In the genomic region with DNA sequence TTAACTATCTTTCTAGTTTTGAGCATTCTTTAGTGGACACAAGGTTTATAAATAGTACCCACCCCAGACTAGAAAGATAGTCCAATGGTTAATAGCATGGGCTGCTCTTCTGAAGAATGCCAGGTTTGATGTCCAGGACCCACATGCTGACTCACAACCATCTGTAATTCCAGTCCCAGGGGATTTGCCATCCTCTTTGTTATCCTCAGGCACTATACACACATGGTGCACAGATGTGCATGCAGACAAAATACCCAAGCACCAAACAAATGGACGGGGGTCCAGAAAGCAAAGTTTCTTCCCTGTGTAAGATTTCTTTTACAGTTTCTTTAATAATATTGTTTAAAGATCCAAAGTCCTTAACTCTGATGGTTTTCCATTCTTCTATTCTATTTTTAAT, we compare ENCODE assay signal across 18 mouse cellular contexts.
DNase-seq lines count a peak whose midpoint lies in the region.
"Had no signal": no experiment of that assay in that cellular context is flagged by ENCODE, and none has a peak within 500 bp of the region (broad histone marks: within the 10 kb centered on the region; RNA-seq: fewer than 3 reads in every experiment).

No protein-coding gene starts in this region.

- DNase-seq in NIH3T3 (ENCODE audit: low read depth): peak; percentile 28
- peak; percentile 61 for DNase-seq in embryo, embryonic 11 days
- peak; percentile 10 for DNase-seq in hindlimb bud, embryonic 11.5 days (ENCODE audit: extremely low spot score, low read depth, low spot score)
- DNase-seq in right cerebral cortex, postnatal 25 days: no peak
- no peak for DNase-seq in cerebellum, adult 9-10 months
- DNase-seq in layer of hippocampus, adult 9-11 months: no peak
- DNase-seq: adrenal gland, postnatal 14 days; cerebellum, adult 11 months; cerebellum, adult 9-11 months; gastrocnemius, postnatal 10 days; heart, postnatal 14 days; kidney, adult 11 months; kidney, postnatal 25 days; left cerebral cortex, postnatal 4 days; liver; lung, adult 2 months; lung, postnatal 10 days; midbrain, embryonic 14.5 days had no signal

Comparison
In these comparisons a context has a peak if more than half of its experiments do, and no peak if none do; other contexts are left out.
1. DNase-seq: peak in NIH3T3 (single experiment), embryo, embryonic 11 days (single experiment) and hindlimb bud, embryonic 11.5 days (single experiment); none in right cerebral cortex, postnatal 25 days (single experiment), cerebellum, adult 9-10 months (single experiment) and layer of hippocampus, adult 9-11 months (single experiment).